Mouse (Mus musculus) cortical plate, adult 2 months (tissue): ENCODE results near the gene Olfr1098. TPM values are rescaled to one million over a fixed set of nuclear protein-coding genes. Genes with fewer than 3 reads are reported as not detected.

Experiments used
- H3K27ac ChIP-seq: fragments of 200-500 bp; 2 replicates; pipeline ENCODE4 v1.5.1; 2012; ENCODE audit warnings: low read length, control low read depth, inconsistent platforms; ENCODE audit not compliant: insufficient read depth
- H3K4me1 ChIP-seq: fragments of 200-500 bp; 2 replicates; pipeline ENCODE4 v1.6.1; 2011; ENCODE audit warnings: low read length; ENCODE audit not compliant: control insufficient read depth, insufficient read depth
- H3K4me3 ChIP-seq: fragments of 200-500 bp; 2 replicates; pipeline ENCODE4 v1.5.1; 2011; ENCODE audit warnings: mild to moderate bottlenecking, low read length, control low read depth; ENCODE audit not compliant: insufficient read depth
- CTCF ChIP-seq: fragments of 200-500 bp; IDR thresholded peaks from 2 replicates; pipeline ENCODE4 v1.5.1; 2011; ENCODE audit warnings: mild to moderate bottlenecking, control low read depth, low read length; ENCODE audit not compliant: insufficient read depth; ENCODE audit errors: extremely low read depth
- POLR2A ChIP-seq: fragments of 200-500 bp; IDR thresholded peaks from 2 replicates; pipeline ENCODE4 v1.6.1; 2011; ENCODE audit warnings: mild to moderate bottlenecking, low read length, control low read depth; ENCODE audit not compliant: insufficient read depth; ENCODE audit errors: extremely low read depth
- polyA plus RNA-seq: library from polyadenylated mRNA; depleted of rRNA; stranded (reverse); fragments of >200 nt; gene quantifications from 2 replicates; pipeline ENCODE4 v1.2.3, GENCODE M21; 2012; rRNA removed

The Olfr1098 gene
- polyA plus RNA-seq, result not detected in 2 replicates

DNA sequence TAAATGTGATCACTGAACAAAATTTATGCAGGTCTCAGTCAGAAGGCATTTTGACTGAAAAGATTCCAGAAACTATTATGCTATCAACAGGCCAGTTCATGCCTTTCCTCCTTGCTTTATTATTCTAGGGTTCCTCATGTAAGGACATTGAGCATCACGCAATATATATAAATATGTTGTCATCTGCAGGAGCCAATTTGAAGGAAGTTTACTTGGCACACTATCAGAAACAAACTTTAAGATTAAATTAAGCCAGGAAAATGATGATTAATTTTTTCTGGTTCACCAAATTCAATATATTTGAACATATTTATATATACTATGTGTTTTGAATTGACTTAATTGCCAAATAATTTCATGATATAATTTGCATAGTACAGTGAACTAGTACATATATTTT lies at the start of gene Olfr1098:
Gene Olfr1098 (minus strand): TSS at position 101 of the 400 bp plus-strand sequence.
- H3K4me3 ChIP-seq, result no peak within 1 kb of the TSS
- no peak for TF ChIP-seq POLR2A
- no peak for TF ChIP-seq CTCF
- H3K27ac ChIP-seq, result no peak within 1 kb of the TSS
- no peaks in the 10 kb centered on the region for H3K4me1 ChIP-seq

- Histone ChIP-seq H3K4me3 (no peak within 1 kb of the TSS), H3K4me1 (no peaks in the 10 kb centered on the region), H3K27ac (no peak within 1 kb of the TSS)
- TF ChIP-seq POLR2A, result no peak
- no peak for TF ChIP-seq CTCF
These were observed 36.2 kb upstream of the Olfr1098 start, which contains the start of gene Olfr1099 for GRCm38 (mm10) chr2:86960593-86960992. Gene Olfr1099, minus strand, starts transcription at chr2:86960693.

- no peak overlapping the region for H3K4me3 ChIP-seq
- H3K4me1 ChIP-seq, result no peaks in the 10 kb centered on the region
- TF ChIP-seq CTCF (no peak), POLR2A (no peak)
- no peak overlapping the region for H3K27ac ChIP-seq
These were observed 2.2 kb upstream of the Olfr1098 start for GRCm38 (mm10) chr2:86926557-86926956.

DNA sequence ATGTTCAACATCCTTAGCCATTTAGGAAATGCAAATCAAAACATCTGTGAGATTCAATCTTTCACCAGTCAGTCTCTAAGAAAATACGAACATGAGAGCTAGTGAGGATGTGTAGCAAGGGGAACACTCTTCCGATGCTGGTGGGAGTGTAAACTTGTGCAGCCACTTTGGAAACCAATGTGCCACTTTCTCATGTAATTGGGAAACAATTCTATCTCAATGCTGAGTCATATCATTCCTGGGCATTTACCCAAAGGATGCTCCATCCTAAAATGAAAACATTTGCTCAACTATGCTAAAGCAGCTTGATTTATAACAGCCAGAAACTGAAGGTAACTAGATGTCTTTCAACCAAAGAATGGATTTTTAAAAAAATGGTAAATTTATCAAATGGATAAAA lies 18.7 kb downstream of the Olfr1098 start:
- TF ChIP-seq POLR2A, result no peak
- no peak for TF ChIP-seq CTCF
- no peak overlapping the region for H3K4me3 ChIP-seq
- no peaks in the 10 kb centered on the region for H3K4me1 ChIP-seq
- no peak overlapping the region for H3K27ac ChIP-seq

GRCm38 (mm10) chr2:86892116-86892515 lies 32.2 kb downstream of the Olfr1098 start, which contains the start of gene Olfr1097:
Gene Olfr1097, minus strand, starts transcription at chr2:86892216.
- no peak within 1 kb of the TSS for H3K4me3 ChIP-seq
- no peak for TF ChIP-seq POLR2A
- TF ChIP-seq CTCF, result no peak
- no peaks in the 10 kb centered on the region for H3K4me1 ChIP-seq
- H3K27ac ChIP-seq, result no peak within 1 kb of the TSS

DNA sequence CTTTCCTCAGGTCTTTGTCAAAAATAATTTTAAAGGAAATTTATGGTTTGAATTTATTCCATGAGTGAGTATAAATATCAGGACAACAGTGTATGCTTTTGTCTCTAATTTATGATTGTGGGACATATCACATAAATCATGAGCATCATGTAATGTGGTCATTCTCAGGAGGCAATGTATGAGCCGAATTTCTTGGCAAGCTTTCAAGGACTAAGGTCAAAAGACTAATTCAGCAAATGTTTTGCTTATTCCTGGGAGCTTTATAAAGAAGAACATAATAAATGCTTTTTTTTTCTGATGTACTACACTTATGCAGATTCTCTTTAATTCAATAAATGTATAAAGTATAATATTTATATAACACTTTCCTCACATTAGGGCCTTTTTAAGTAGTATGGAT lies 49.6 kb downstream of the Olfr1098 start, which contains the start of gene Gm13723:
Gene Gm13723 (minus strand): TSS at position 101 of the 400 bp plus-strand sequence.
- no peak within 1 kb of the TSS for H3K4me3 ChIP-seq
- no peak for TF ChIP-seq POLR2A
- TF ChIP-seq CTCF, result no peak
- H3K27ac ChIP-seq, result no peak within 1 kb of the TSS
- H3K4me1 ChIP-seq, result no peaks in the 10 kb centered on the region

Other genes with a start within 250 kb of the Olfr1098 start
- not detected in 2 replicates for gene Olfr1086, start 244.5 kb downstream of the Olfr1098 start, polyA plus RNA-seq
- not detected in 2 replicates for gene Olfr1087, start 226.2 kb downstream of the Olfr1098 start, polyA plus RNA-seq
- not detected in 2 replicates for gene Olfr1089, start 190.8 kb downstream of the Olfr1098 start, polyA plus RNA-seq
- gene Olfr1090, start 165.6 kb downstream of the Olfr1098 start, polyA plus RNA-seq, result not detected in 2 replicates
- gene Olfr1093, start 142.1 kb downstream of the Olfr1098 start, polyA plus RNA-seq, result not detected in 2 replicates
- gene Olfr141, start 114.5 kb downstream of the Olfr1098 start, polyA plus RNA-seq, result not detected in 2 replicates
- not detected in 2 replicates for gene Olfr1094, start 99.9 kb downstream of the Olfr1098 start, polyA plus RNA-seq
- gene Olfr1095, start 72.8 kb downstream of the Olfr1098 start, polyA plus RNA-seq, result not detected in 2 replicates
- gene Gm13723, start 49.7 kb downstream of the Olfr1098 start, polyA plus RNA-seq, result not detected in 2 replicates
- not detected in 2 replicates for gene Olfr1097, start 32.3 kb downstream of the Olfr1098 start, polyA plus RNA-seq
- not detected in 2 replicates for gene Olfr1099, start 36.1 kb upstream of the Olfr1098 start, polyA plus RNA-seq
- gene Olfr1100, start 55.4 kb upstream of the Olfr1098 start, polyA plus RNA-seq, result not detected in 2 replicates
- gene Olfr1101, start 66.7 kb upstream of the Olfr1098 start, polyA plus RNA-seq, result not detected in 2 replicates
- not detected in 2 replicates for gene Olfr1102, start 73.9 kb upstream of the Olfr1098 start, polyA plus RNA-seq
- gene Olfr1104, start 102.5 kb upstream of the Olfr1098 start, polyA plus RNA-seq, result not detected in 2 replicates
- gene Olfr1105, start 112.0 kb upstream of the Olfr1098 start, polyA plus RNA-seq, result not detected in 2 replicates
- gene Olfr1106, start 127.7 kb upstream of the Olfr1098 start, polyA plus RNA-seq, result not detected in 2 replicates
- not detected in 2 replicates for gene Olfr1107, start 151.3 kb upstream of the Olfr1098 start, polyA plus RNA-seq
- gene Olfr1109, start 171.5 kb upstream of the Olfr1098 start, polyA plus RNA-seq, result not detected in 2 replicates
- gene Olfr259, start 190.0 kb upstream of the Olfr1098 start, polyA plus RNA-seq, result not detected in 2 replicates
- not detected in 2 replicates for gene Olfr1110, start 215.8 kb upstream of the Olfr1098 start, polyA plus RNA-seq
- gene Olfr1111, start 228.1 kb upstream of the Olfr1098 start, polyA plus RNA-seq, result not detected in 2 replicates